Mouse (Mus musculus) hindbrain, embryonic 14.5 days (tissue): ENCODE data around the gene Npm3. TPM values are rescaled to one million over a fixed set of nuclear protein-coding genes. Genes with fewer than 3 reads are reported as not detected.

Source experiments
- ATAC-seq: fragments of 200-750 bp; cut with Nextera tagmentation; 2 replicates; pipeline ENCODE4 v1.8.0; 2017; ENCODE audit warnings: moderate number of reproducible peaks, mild to moderate bottlenecking, moderate TSS enrichment, moderate library complexity; ENCODE audit not compliant: low FRiP score
- DNase-seq: peaks from one replicate; pipeline ENCODE4 v3.0.0-alpha.2; 2015; ENCODE audit warnings: low spot score
- H3K27ac ChIP-seq: fragments of 300-500 bp; sonication (generic); 2 replicates; pipeline ENCODE4 v1.5.1; 2014; ENCODE audit warnings: mild to moderate bottlenecking, moderate library complexity
- H3K27me3 ChIP-seq: fragments of 300-500 bp; sonication (generic); 2 replicates; pipeline ENCODE4 v1.6.1; 2014; ENCODE audit warnings: mild to moderate bottlenecking, low read length, mixed read lengths; ENCODE audit not compliant: control insufficient read depth, insufficient read depth
- H3K36me3 ChIP-seq: fragments of 300-500 bp; sonication (generic); replicated peaks from 2 replicates; pipeline ENCODE4 v1.6.1; 2014; ENCODE audit not compliant: control insufficient read depth, insufficient read depth
- H3K4me1 ChIP-seq: fragments of 300-500 bp; sonication (generic); replicated peaks from 2 replicates; pipeline ENCODE4 v1.6.1; 2014; ENCODE audit warnings: antibody characterized with exemption, low read length, mixed read lengths; ENCODE audit not compliant: control insufficient read depth, insufficient read depth
- H3K4me2 ChIP-seq: fragments of 300-500 bp; sonication (generic); replicated peaks from 2 replicates; pipeline ENCODE4 v1.6.1; 2014; ENCODE audit warnings: mild to moderate bottlenecking, moderate library complexity
- H3K4me3 ChIP-seq: fragments of 300-500 bp; sonication (generic); replicated peaks from 2 replicates; pipeline ENCODE4 v1.5.1; 2014; ENCODE audit warnings: mild to moderate bottlenecking, low read length
- H3K9ac ChIP-seq: fragments of 300-500 bp; sonication (generic); 2 replicates; pipeline ENCODE4 v1.6.1; 2014
- H3K9me3 ChIP-seq: fragments of 300-500 bp; sonication (generic); 2 replicates; pipeline ENCODE4 v1.6.1; 2016; ENCODE audit warnings: low read length; ENCODE audit not compliant: control insufficient read depth
- WGBS: fragments of 180-500 bp; shearing (Covaris S2); extraction: QIAGEN DNeasy Blood & Tissue Kit; methylation state at CpG from one replicate; pipeline ENCODE4 v1.1.7; 2014; 5-methylcytosine and 5-hydroxymethylcytosine counted together
- polyA plus RNA-seq: library from polyadenylated mRNA; unstranded; fragments of >200 nt; fragmentation: Nextera tagmentation; extraction: Ambion mirVana; gene quantifications from 2 replicates; pipeline ENCODE4 v1.2.1, GENCODE M21; 2014

Npm3 gene
- 6.9 and 7.2 TPM in 2 replicates for polyA plus RNA-seq

DNA sequence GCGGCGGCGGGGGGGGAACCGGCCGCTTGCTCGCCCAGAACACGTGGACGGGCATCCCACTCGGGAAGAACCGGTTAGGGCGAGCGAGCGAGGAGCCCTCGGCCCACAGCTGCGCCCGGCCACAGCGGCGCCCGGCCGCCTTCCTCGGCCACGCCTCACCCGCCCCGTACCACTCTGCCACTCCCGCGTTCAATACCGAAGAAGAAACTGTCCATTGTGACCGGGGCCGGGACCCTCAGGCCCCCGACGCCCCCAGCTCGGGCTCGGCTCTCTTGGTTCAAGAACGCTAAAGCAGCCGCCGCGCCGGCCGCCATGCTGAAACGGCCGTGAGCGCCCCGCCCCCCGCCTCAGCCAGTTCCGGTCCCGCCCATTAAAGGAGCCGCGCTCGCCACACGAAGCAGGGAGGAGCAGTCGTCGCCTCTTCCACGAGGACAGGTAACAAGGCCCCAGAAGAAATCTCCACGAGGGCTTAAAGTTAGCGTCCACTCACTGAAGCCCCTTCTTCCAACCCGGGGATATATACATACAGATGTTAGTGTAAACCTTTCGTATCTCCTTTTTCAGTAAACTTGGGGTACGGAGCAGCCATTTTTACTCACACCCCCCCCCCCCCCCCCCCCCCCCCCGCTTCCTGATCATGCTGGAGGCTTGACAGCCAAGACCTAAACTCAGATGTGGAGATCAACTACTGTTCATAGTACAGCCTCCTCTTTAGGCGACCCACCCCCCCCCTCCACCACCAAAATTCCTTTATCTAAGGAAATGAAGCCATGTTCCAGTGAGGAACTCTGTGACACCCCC lies at the start of gene Npm3:
Npm3 (minus strand) TSS at position 349 of the 801 bp plus-strand sequence.
- peak within 1 kb of the TSS; percentile 98 for H3K4me2 ChIP-seq
- under 1% methylated on average over 53 of the region's 60 CpGs for WGBS
- H3K27ac ChIP-seq = no peak within 1 kb of the TSS
- peaks cover 24% of the 10 kb centered on the region for H3K27me3 ChIP-seq
- no peaks in the 10 kb centered on the region for H3K9me3 ChIP-seq
- H3K4me1 ChIP-seq = peaks cover 9% of the 10 kb centered on the region
- peak; percentile 82 for ATAC-seq
- peaks cover 34% of the 10 kb centered on the region for H3K36me3 ChIP-seq
- H3K9ac ChIP-seq = peak within 1 kb of the TSS; percentile 70
- H3K4me3 ChIP-seq = peak within 1 kb of the TSS; percentile 68
- DNase-seq = peak; percentile 87

GRCm38 (mm10) chr19:45796879-45797278 lies 47.5 kb upstream of the Npm3 start:
- WGBS = 77% methylated on average over 15 of the region's 15 CpGs
- Histone ChIP-seq H3K9me3 (no peaks in the 10 kb centered on the region), H3K4me2 (no peak overlapping the region), H3K4me1 (0 out of 2 replicates have a peak, but pooled peaks cover 3% of the 10 kb centered on the region), H3K9ac (no peak overlapping the region), H3K4me3 (no peak overlapping the region), H3K27ac (no peak overlapping the region), H3K36me3 (no peaks in the 10 kb centered on the region), H3K27me3 (no peaks in the 10 kb centered on the region)
- DNase-seq (no peak), ATAC-seq (no peak)

DNA sequence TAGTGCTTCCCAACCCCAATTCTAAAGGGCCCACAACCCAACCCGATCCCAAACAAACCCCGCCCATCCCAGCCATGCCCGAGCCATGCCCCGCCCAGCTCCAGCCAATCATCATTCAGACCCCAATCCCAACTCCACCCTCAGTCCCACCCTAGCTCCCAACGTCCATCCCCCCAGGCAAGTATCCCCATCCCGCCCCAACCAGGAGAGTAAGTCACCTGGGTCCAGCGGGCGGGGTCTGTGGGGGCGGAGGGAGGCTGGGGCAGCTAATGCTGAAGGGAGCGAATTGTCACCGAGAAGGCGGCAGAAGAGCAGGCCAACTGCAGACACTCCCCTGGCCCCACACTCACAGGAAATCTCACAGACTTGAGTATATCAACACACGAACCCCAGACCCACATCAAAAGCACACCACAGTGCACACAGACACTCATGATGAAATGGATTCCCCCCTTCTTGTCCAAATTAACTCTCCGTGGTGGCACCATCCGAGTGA lies 46.7 kb upstream of the Npm3 start:
- 13% methylated on average over 15 of the region's 15 CpGs for WGBS
- Histone ChIP-seq H3K4me2 (peak overlapping the region; percentile 19; the same call in 1 of the 2 replicates), H3K27ac (no peak overlapping the region), H3K9me3 (no peaks in the 10 kb centered on the region), H3K27me3 (no peaks in the 10 kb centered on the region), H3K9ac (no peak overlapping the region), H3K4me3 (no peak overlapping the region), H3K4me1 (0 out of 2 replicates have a peak, but pooled peaks cover 3% of the 10 kb centered on the region), H3K36me3 (no peaks in the 10 kb centered on the region)
- ATAC-seq = no peak
- no peak for DNase-seq

DNA sequence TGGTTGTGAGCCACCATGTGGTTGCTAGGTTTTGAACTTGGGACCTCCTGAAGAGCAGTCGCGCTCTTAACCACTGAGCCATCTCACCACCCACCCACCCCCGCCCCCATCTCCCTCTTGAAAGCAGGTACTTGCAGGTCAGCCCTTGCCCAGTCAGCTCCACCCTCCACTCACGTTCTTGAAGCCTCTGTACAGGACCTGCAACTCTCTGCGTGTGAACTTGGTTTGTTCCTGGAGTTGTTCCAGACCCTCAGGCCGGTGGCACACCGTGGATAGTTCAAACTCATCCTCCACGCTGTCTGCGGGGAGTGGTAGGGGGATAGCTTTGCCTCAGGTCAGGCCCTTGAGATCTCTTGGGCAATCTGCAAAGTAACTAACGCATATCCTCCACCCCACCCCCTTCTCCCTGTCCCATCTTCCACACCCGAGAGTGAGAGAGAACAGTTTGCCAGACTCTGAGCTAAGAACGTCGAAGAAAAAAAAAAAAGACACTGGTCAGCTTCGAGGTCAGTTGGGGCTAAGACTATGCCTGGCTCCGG lies 46.1 kb upstream of the Npm3 start:
- H3K27me3 ChIP-seq = no peaks in the 10 kb centered on the region
- ATAC-seq (no peak), DNase-seq (no peak)
- 32% methylated on average over 15 of the region's 15 CpGs for WGBS
- H3K9ac ChIP-seq = no peak overlapping the region
- no peak overlapping the region for H3K4me3 ChIP-seq
- 0 out of 2 replicates have a peak, but pooled peaks cover 3% of the 10 kb centered on the region for H3K4me1 ChIP-seq
- no peak overlapping the region for H3K27ac ChIP-seq
- H3K9me3 ChIP-seq = no peaks in the 10 kb centered on the region
- H3K36me3 ChIP-seq = no peaks in the 10 kb centered on the region
- peak overlapping the region; percentile 19; the same call in 1 of the 2 replicates for H3K4me2 ChIP-seq

DNA sequence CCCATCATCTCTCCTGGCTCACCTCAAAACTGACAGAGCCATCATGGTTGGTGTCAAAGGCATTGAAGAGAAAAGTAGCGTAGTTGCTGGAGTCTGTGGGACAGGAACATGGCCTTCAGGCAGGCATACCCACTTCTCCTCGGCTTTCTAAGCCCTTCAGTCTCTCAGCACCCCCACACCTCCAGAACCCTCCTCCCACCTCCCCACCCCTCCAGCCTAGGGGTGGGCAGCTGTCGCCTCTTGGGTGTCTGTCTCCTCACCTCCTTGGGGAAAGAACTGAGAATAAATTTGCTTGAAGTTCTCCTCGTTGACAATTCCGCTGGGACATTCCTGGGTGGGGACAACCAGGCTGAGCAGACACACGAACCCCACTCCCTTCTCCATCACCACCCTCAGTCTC lies 45.3 kb upstream of the Npm3 start:
- Histone ChIP-seq H3K4me2 (no peak overlapping the region), H3K4me1 (0 out of 2 replicates have a peak, but pooled peaks cover 3% of the 10 kb centered on the region), H3K9me3 (no peaks in the 10 kb centered on the region), H3K27ac (no peak overlapping the region), H3K9ac (no peak overlapping the region), H3K36me3 (no peaks in the 10 kb centered on the region), H3K27me3 (no peaks in the 10 kb centered on the region), H3K4me3 (no peak overlapping the region)
- WGBS = 87% methylated on average over 6 of the region's 6 CpGs
- ATAC-seq (no peak), DNase-seq (no peak)

- Histone ChIP-seq H3K4me1 (0 out of 2 replicates have a peak, but pooled peaks cover 3% of the 10 kb centered on the region), H3K9ac (no peak overlapping the region), H3K4me2 (no peak overlapping the region), H3K9me3 (no peaks in the 10 kb centered on the region), H3K27ac (no peak overlapping the region), H3K36me3 (no peaks in the 10 kb centered on the region), H3K27me3 (no peaks in the 10 kb centered on the region), H3K4me3 (no peak overlapping the region)
- WGBS = 82% methylated on average over 6 of the region's 6 CpGs
- ATAC-seq = no peak
- no peak for DNase-seq
These were observed 43.0 kb upstream of the Npm3 start for GRCm38 (mm10) chr19:45792404-45792803.

DNA sequence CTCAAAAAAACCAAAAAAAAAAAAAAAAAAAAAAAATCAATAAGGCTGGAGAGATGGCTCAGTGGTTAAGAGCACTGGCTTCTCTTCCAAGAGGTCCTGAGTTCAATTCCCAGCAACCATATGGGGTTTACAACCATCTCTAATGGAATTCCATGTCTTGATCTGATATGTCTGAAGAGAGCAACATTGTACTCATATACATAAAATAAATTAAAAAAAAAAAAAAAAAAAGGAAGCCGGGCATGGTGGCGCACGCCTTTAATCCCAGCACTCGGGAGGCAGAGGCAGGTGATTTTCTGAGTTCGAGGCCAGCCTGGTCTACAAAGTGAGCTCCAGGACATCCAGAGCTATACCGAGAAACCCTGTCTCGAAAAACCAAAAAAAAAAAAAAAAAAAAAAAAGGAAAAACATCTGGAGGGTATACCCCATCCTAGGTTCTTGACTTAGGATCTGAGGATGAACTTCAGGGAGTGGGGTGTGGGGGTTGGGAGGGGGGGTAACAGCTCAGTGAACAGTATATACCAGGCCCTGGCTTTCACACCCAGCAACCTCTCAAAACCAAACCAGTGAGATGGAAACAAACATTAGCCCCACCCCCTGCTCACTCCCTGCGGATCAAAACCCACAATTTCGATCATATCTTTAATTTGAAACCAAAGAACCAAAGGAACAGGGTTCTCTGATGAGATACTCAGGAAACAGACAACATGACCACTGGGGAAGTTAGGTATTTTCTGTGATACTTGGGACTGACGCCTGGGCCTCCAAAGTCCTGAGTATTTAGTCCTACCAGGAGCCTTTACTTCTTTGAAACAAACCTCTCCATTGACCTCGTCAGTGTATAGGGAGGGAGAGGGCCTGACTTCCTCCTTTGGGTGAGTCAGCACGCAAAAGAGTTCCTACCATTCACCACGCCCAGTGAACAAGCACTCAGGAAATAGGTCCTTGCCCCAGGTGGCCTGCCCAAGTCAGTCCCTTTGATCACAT lies 40.8 kb upstream of the Npm3 start:
- Histone ChIP-seq H3K4me3 (no peak overlapping the region), H3K36me3 (no peaks in the 10 kb centered on the region), H3K27ac (no peak overlapping the region), H3K4me1 (0 out of 2 replicates have a peak, but pooled peaks cover 3% of the 10 kb centered on the region), H3K4me2 (no peak overlapping the region), H3K9me3 (no peaks in the 10 kb centered on the region), H3K9ac (no peak overlapping the region), H3K27me3 (no peaks in the 10 kb centered on the region)
- WGBS = 80% methylated on average over 13 of the region's 13 CpGs
- no peak for ATAC-seq
- no peak for DNase-seq

DNA sequence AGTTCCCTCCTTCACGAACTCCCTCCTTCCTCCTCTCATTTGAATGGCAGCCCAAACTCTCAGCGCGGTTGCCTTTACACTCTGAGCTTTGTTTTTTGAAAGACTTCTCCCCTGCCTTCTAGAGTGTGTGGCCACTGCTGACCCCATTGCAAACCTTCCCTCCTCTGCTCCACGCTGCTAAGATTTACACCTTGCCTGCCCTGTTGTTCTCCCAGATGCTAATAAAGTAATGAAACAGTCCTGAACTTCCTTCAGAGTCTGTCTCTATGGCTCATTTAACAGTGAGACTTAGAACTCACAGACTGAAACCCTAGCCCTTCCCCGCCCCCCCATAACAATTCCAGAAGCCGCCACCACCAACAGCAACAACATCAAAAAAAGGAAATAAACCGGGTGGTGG lies 40.0 kb upstream of the Npm3 start:
- DNase-seq (no peak), ATAC-seq (no peak)
- Histone ChIP-seq H3K9ac (no peak overlapping the region), H3K4me2 (no peak overlapping the region), H3K27ac (no peak overlapping the region), H3K4me1 (0 out of 2 replicates have a peak, but pooled peaks cover 3% of the 10 kb centered on the region), H3K4me3 (no peak overlapping the region), H3K27me3 (no peaks in the 10 kb centered on the region), H3K36me3 (no peaks in the 10 kb centered on the region), H3K9me3 (no peaks in the 10 kb centered on the region)
- WGBS = 85% methylated on average over 7 of the region's 7 CpGs
